Mouse (Mus musculus): ENCODE measurements around the gene Naa30. TPM values are rescaled to one million over a fixed set of nuclear protein-coding genes. Genes with fewer than 3 reads are reported as not detected.
A peak's percentile ranks its signal among the peaks of the same experiment; 100 is the strongest.
"Not testable (repeated sequence)": the region's sequence is repeated elsewhere in the genome, so short reads cannot be mapped to it uniquely, and the experiment has no call there.

Gene Naa30
- 10 to 100 TPM; 19.1 to 22.8 TPM for total RNA-seq (2021)
- long read RNA-seq, experiment 1, full-length matches to known transcripts = 63 of 74 reads
- long read RNA-seq, experiment 1, partial matches to known transcripts = 4 of 74 reads
- long read RNA-seq, experiment 1, other reads (novel, unspliced or antisense) = 7 of 74 reads
- long read RNA-seq, experiment 2, full-length matches to known transcripts = 49 of 59 reads
- long read RNA-seq, experiment 2, partial matches to known transcripts = 1 of 59 reads
- long read RNA-seq, experiment 2, other reads (novel, unspliced or antisense) = 9 of 59 reads

GRCm38 (mm10) chr14:49171867-49172581 lies at the start of gene Naa30:
TSS of gene Naa30 (plus strand) at chr14:49172226.
- peak; percentile 97 for DNase-seq (ENCODE audit: low spot score)

- DNase-seq (ENCODE audit: low spot score) = no peak
Observed at GRCm38 (mm10) chr14:49127162-49127779, 44.8 kb upstream of the Naa30 start.

- DNase-seq (ENCODE audit: low spot score) = no peak
Observed at GRCm38 (mm10) chr14:49128544-49129263, 43.3 kb upstream of the Naa30 start.

- no peak for DNase-seq (ENCODE audit: low spot score)
Observed at GRCm38 (mm10) chr14:49132391-49132790, 39.6 kb upstream of the Naa30 start.

GRCm38 (mm10) chr14:49138171-49138570 lies 33.9 kb upstream of the Naa30 start:
- DNase-seq (ENCODE audit: low spot score) = no peak

GRCm38 (mm10) chr14:49140756-49141155 lies 31.3 kb upstream of the Naa30 start:
- DNase-seq (ENCODE audit: low spot score) = no peak

- peak; percentile 63 for DNase-seq (ENCODE audit: low spot score)
Observed at GRCm38 (mm10) chr14:49153801-49154200, 18.2 kb upstream of the Naa30 start.

- DNase-seq (ENCODE audit: low spot score) = no peak
Observed at GRCm38 (mm10) chr14:49155572-49155971, 16.5 kb upstream of the Naa30 start.

GRCm38 (mm10) chr14:49158143-49158925 lies 13.7 kb upstream of the Naa30 start:
- no peak for DNase-seq (ENCODE audit: low spot score)

GRCm38 (mm10) chr14:49171286-49171685 lies 740 bp upstream of the Naa30 start:
- DNase-seq (ENCODE audit: low spot score) = no peak

GRCm38 (mm10) chr14:49172582-49172988 lies 559 bp downstream of the Naa30 start:
- DNase-seq (ENCODE audit: low spot score) = peak; percentile 9

- no peak for DNase-seq (ENCODE audit: low spot score)
Observed at GRCm38 (mm10) chr14:49173290-49174135, 1.5 kb downstream of the Naa30 start.

GRCm38 (mm10) chr14:49179736-49180135 lies 7.7 kb downstream of the Naa30 start:
- no peak for DNase-seq (ENCODE audit: low spot score)

- no peak for DNase-seq (ENCODE audit: low spot score)
Observed at GRCm38 (mm10) chr14:49186270-49186669, 14.2 kb downstream of the Naa30 start.

GRCm38 (mm10) chr14:49197031-49197527 lies 25.1 kb downstream of the Naa30 start:
- DNase-seq (ENCODE audit: low spot score) = no peak

- no peak for DNase-seq (ENCODE audit: low spot score)
Observed at GRCm38 (mm10) chr14:49201073-49201778, 29.2 kb downstream of the Naa30 start.

GRCm38 (mm10) chr14:49210215-49210614 lies 38.2 kb downstream of the Naa30 start:
- not testable (repeated sequence) for DNase-seq (ENCODE audit: low spot score)

GRCm38 (mm10) chr14:49218677-49219076 lies 46.7 kb downstream of the Naa30 start:
- no peak for DNase-seq (ENCODE audit: low spot score)

- not testable (repeated sequence) for DNase-seq (ENCODE audit: low spot score)
Observed at GRCm38 (mm10) chr14:49219466-49220022, 47.5 kb downstream of the Naa30 start.
